Mouse (Mus musculus) midbrain, embryonic 14.5 days (tissue): ENCODE measurements around the gene Suz12. TPM values are rescaled to one million over a fixed set of nuclear protein-coding genes. Genes with fewer than 3 reads are reported as not detected.
"Not testable (repeated sequence)": the region's sequence is repeated elsewhere in the genome, so short reads cannot be mapped to it uniquely, and the experiment has no call there.

Experiments
- ATAC-seq: fragments of 200-750 bp; cut with Nextera tagmentation; 2 replicates; pipeline ENCODE4 v1.8.0; 2017; ENCODE audit warnings: moderate number of reproducible peaks, moderate library complexity; ENCODE audit not compliant: low FRiP score, low TSS enrichment
- DNase-seq: peaks from one replicate; pipeline ENCODE4 v3.0.0-alpha.2; 2015
- H3K27ac ChIP-seq: fragments of 300-500 bp; sonication (generic); replicated peaks from 2 replicates; pipeline ENCODE4 v1.5.1; 2014; ENCODE audit warnings: mild to moderate bottlenecking, low read depth, low read length, moderate library complexity
- H3K27me3 ChIP-seq: fragments of 300-500 bp; sonication (generic); 2 replicates; pipeline ENCODE4 v1.6.1; 2014; ENCODE audit warnings: low read length, control low read depth, mixed read lengths; ENCODE audit not compliant: control insufficient read depth, insufficient read depth
- H3K36me3 ChIP-seq: fragments of 300-500 bp; sonication (generic); 2 replicates; pipeline ENCODE4 v1.6.1; 2014; ENCODE audit warnings: low read length, control low read depth; ENCODE audit not compliant: control insufficient read depth, insufficient read depth
- H3K4me1 ChIP-seq: fragments of 300-500 bp; sonication (generic); 2 replicates; pipeline ENCODE4 v1.6.1; 2014; ENCODE audit warnings: mild to moderate bottlenecking, antibody characterized with exemption, low read length, control low read depth; ENCODE audit not compliant: control insufficient read depth, insufficient read depth
- H3K4me2 ChIP-seq: fragments of 300-500 bp; sonication (generic); 2 replicates; pipeline ENCODE4 v1.6.1; 2014; ENCODE audit warnings: mild to moderate bottlenecking, low read length, moderate library complexity
- H3K4me3 ChIP-seq: fragments of 300-500 bp; sonication (generic); replicated peaks from 2 replicates; pipeline ENCODE4 v1.5.1; 2014; ENCODE audit warnings: low read depth, low read length
- H3K9ac ChIP-seq: fragments of 300-500 bp; sonication (generic); replicated peaks from 2 replicates; pipeline ENCODE4 v1.6.1; 2014; ENCODE audit warnings: mild to moderate bottlenecking, low read length, moderate library complexity
- H3K9me3 ChIP-seq: fragments of 300-500 bp; sonication (generic); 2 replicates; pipeline ENCODE4 v1.6.1; 2016; ENCODE audit warnings: low read length, control low read depth, mixed read lengths; ENCODE audit not compliant: control insufficient read depth
- WGBS: fragments of 180-500 bp; shearing (Covaris S2); extraction: QIAGEN DNeasy Blood & Tissue Kit; methylation state at CpG from one replicate; pipeline ENCODE4 v1.1.7; 2014; 5-methylcytosine and 5-hydroxymethylcytosine counted together
- polyA plus RNA-seq: library from polyadenylated mRNA; unstranded; fragments of >200 nt; fragmentation: Nextera tagmentation; extraction: Ambion mirVana; gene quantifications from 2 replicates; pipeline ENCODE4 v1.2.1, GENCODE M21; 2014

Gene Suz12
- polyA plus RNA-seq, 1 experiment from 2014 or later: 21.4 TPM

- not testable (repeated sequence) for H3K9me3 ChIP-seq, H3K4me1 ChIP-seq, DNase-seq, ATAC-seq, H3K9ac ChIP-seq, H3K27ac ChIP-seq, H3K4me3 ChIP-seq, H3K4me2 ChIP-seq, H3K36me3 ChIP-seq
- 92% methylated on average over 3 of the region's 4 CpGs for WGBS
- H3K27me3 ChIP-seq: peaks cover 10% of the 10 kb centered on the region; the same call in 1 of the 2 replicates
Observed at GRCm38 (mm10) chr11:79977747-79978146, 15.2 kb upstream of the Suz12 start.

GRCm38 (mm10) chr11:79986886-79987285 is 6.0 kb upstream of the Suz12 start:
- Histone ChIP-seq H3K27me3 (no peaks in the 10 kb centered on the region), H3K27ac (no peak overlapping the region), H3K4me2 (no peak overlapping the region), H3K9ac (no peak overlapping the region), H3K9me3 (no peaks in the 10 kb centered on the region), H3K36me3 (no peaks in the 10 kb centered on the region), H3K4me3 (no peak overlapping the region), H3K4me1 (no peaks in the 10 kb centered on the region)
- DNase-seq: no peak
- 93% methylated on average over 4 of the region's 4 CpGs for WGBS
- ATAC-seq: no peak

- no peaks in the 10 kb centered on the region for H3K27me3 ChIP-seq
- ATAC-seq (no peak), DNase-seq (no peak)
- H3K27ac ChIP-seq: no peak overlapping the region
- H3K9ac ChIP-seq: no peak overlapping the region
- H3K9me3 ChIP-seq: no peaks in the 10 kb centered on the region
- H3K4me3 ChIP-seq: no peak overlapping the region
- no peak overlapping the region for H3K4me2 ChIP-seq
- H3K4me1 ChIP-seq: no peaks in the 10 kb centered on the region
- H3K36me3 ChIP-seq: no peaks in the 10 kb centered on the region
- 88% methylated on average over 3 of the region's 3 CpGs for WGBS
Observed at GRCm38 (mm10) chr11:79987896-79988295, 5.0 kb upstream of the Suz12 start.

- no peak for ATAC-seq
- Histone ChIP-seq H3K36me3 (no peaks in the 10 kb centered on the region), H3K9me3 (no peaks in the 10 kb centered on the region), H3K9ac (no peak overlapping the region), H3K27ac (no peak overlapping the region), H3K4me1 (peaks cover 2% of the 10 kb centered on the region), H3K4me3 (no peak overlapping the region), H3K4me2 (no peak overlapping the region), H3K27me3 (no peaks in the 10 kb centered on the region)
- DNase-seq: no peak
- whole genome bisulfite sequencing: 95% methylated on average over 2 of the region's 2 CpGs
Observed at GRCm38 (mm10) chr11:79990120-79990519, 2.8 kb upstream of the Suz12 start.

GRCm38 (mm10) chr11:79991600-79991999 is 1.3 kb upstream of the Suz12 start:
- Histone ChIP-seq H3K27ac (no peak overlapping the region), H3K9ac (no peak overlapping the region), H3K4me3 (no peak overlapping the region), H3K36me3 (peaks cover 3% of the 10 kb centered on the region; the same call in 1 of the 2 replicates), H3K9me3 (no peaks in the 10 kb centered on the region), H3K4me2 (no peak overlapping the region), H3K27me3 (no peaks in the 10 kb centered on the region), H3K4me1 (peaks cover 4% of the 10 kb centered on the region)
- ATAC-seq: no peak
- 95% methylated on average over 5 of the region's 5 CpGs for WGBS
- no peak for DNase-seq

- H3K4me3 ChIP-seq: peak overlapping the region; percentile 92
- no peaks in the 10 kb centered on the region for H3K27me3 ChIP-seq
- 28% methylated on average over 20 of the region's 21 CpGs for WGBS
- no peaks in the 10 kb centered on the region for H3K9me3 ChIP-seq
- DNase-seq (no peak), ATAC-seq (no peak)
- peak overlapping the region; percentile 66 for H3K27ac ChIP-seq
- H3K36me3 ChIP-seq: peaks cover 7% of the 10 kb centered on the region; the same call in 1 of the 2 replicates
- peak overlapping the region; percentile 61 for H3K4me2 ChIP-seq
- H3K4me1 ChIP-seq: peaks cover 4% of the 10 kb centered on the region
- H3K9ac ChIP-seq: peak overlapping the region; percentile 48
Observed at GRCm38 (mm10) chr11:79992035-79992591, 793 bp upstream of the Suz12 start.

- peak overlapping the region; percentile 92 for H3K4me3 ChIP-seq
- ATAC-seq (peak; percentile 21; the same call in 1 of the 2 replicates), DNase-seq (peak; percentile 60)
- H3K4me2 ChIP-seq: peak overlapping the region; percentile 78
- peaks cover 13% of the 10 kb centered on the region for H3K36me3 ChIP-seq
- peak overlapping the region; percentile 84 for H3K9ac ChIP-seq
- WGBS: under 1% methylated on average over 65 of the region's 74 CpGs
- no peaks in the 10 kb centered on the region for H3K27me3 ChIP-seq
- peaks cover 4% of the 10 kb centered on the region for H3K4me1 ChIP-seq
- peak overlapping the region; percentile 97 for H3K27ac ChIP-seq
- no peaks in the 10 kb centered on the region for H3K9me3 ChIP-seq
Observed at GRCm38 (mm10) chr11:79993356-79994270, 707 bp downstream of the Suz12 start.

GRCm38 (mm10) chr11:79994271-79994988 is 1.5 kb downstream of the Suz12 start:
- peak; percentile 22 for DNase-seq
- ATAC-seq: no peak
- Histone ChIP-seq H3K9me3 (no peaks in the 10 kb centered on the region), H3K27me3 (no peaks in the 10 kb centered on the region), H3K27ac (no peak overlapping the region), H3K9ac (peak overlapping the region; percentile 84), H3K4me3 (peak overlapping the region; percentile 92), H3K36me3 (peaks cover 18% of the 10 kb centered on the region), H3K4me2 (peak overlapping the region; percentile 78), H3K4me1 (peaks cover 4% of the 10 kb centered on the region)
- 4% methylated on average over 7 of the region's 7 CpGs for WGBS
